Mouse (Mus musculus): ENCODE data around the gene Krt81.

Gene Krt81

GRCm38 (mm10) chr15:101463651-101464050 lies at the start of gene Krt81:
TSS of gene Krt81 (minus strand) at chr15:101463751.
- no peak for DNase-seq (ENCODE audit: extremely low spot score, low spot score)

DNA sequence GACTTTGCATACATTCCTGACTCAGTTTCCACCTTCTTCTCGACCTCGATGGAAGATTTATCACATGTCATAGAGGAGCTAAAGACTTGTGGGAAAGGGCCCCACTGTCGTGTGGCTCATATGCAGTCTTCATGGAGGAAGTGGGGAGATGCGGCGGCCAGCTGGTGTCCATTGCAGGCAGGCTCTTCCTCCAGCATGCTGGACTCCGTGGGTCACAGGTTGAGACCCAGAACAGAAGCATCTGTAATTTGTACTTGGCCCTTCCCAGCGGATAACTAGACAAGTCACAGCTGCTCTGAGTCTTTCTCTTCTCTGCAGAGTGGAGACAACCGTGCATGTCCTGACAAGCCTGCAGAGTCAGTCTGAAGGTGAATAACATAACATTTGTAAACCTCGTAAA lies 44.7 kb upstream of the Krt81 start:
- DNase-seq (ENCODE audit: extremely low spot score, low spot score), result no peak

DNA sequence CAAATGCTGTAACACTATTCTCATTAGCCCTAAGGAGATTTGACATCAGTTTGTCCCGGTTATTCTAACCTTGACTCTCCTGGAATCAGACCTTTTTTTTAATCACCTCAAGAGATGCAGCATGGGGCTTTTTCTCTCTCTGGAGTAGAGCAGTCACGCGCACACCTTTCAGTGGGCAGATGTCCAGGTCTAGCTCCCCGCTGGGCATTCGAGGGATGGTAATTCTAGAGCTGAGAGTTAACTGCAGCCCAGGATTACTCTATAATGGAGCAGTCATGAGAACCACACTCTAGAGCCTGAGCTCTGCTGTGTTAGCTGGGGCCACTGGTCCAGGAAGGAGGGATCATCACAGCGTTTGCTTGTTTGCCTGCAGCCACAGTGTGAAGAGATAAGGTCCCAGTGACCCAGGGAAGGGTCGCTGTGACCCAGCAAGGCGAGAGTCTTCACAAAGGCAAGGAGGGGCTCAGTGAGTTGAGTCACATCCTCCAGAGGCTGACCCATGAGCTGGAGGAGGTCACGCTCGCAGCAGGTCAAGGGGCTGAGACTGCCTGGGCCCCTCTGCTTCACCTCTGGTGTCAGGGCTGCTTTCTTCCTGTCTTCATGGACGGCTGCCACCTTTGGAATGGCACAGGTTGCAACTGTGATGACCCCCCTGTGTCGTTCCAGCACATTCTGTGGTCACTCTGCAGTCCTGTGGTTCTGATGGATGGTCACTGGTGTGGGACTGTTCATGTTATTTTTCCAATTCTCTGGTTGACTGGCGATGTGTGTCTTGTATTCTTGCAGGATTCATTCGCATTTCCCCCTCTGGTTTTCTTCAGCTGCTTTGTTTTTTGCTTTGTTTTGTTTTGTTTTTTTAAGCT lies 43.6 kb upstream of the Krt81 start:
- no peak for DNase-seq (ENCODE audit: extremely low spot score, low spot score)

- DNase-seq (ENCODE audit: extremely low spot score, low spot score), result no peak
Observed at GRCm38 (mm10) chr15:101497181-101497580, 33.6 kb upstream of the Krt81 start.

DNA sequence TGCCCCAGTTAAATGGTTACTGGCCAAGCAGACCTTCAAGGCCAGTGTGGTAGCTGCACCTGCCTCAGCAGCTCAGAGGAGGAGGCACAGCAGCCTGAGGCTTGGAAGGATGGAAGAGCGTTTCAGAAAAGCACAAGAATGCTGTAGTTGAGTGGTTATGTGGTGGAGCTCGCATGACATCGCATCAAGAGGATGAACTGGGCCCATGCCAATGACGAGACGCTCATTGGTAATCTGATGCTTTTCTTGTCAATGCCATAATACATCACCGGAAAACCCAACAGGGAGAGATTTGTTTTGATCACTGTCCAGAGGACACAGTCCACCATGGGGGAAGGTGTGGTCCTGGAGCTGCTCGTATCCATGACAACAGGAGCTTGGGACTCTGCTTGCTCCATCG lies 31.7 kb upstream of the Krt81 start:
- no peak for DNase-seq (ENCODE audit: extremely low spot score, low spot score)

GRCm38 (mm10) chr15:101494203-101494602 lies 30.7 kb upstream of the Krt81 start:
- DNase-seq (ENCODE audit: extremely low spot score, low spot score), result no peak

GRCm38 (mm10) chr15:101493713-101494112 lies 30.2 kb upstream of the Krt81 start:
- DNase-seq (ENCODE audit: extremely low spot score, low spot score), result no peak

- DNase-seq (ENCODE audit: extremely low spot score, low spot score), result no peak
Observed at GRCm38 (mm10) chr15:101492718-101493117, 29.2 kb upstream of the Krt81 start.

DNA sequence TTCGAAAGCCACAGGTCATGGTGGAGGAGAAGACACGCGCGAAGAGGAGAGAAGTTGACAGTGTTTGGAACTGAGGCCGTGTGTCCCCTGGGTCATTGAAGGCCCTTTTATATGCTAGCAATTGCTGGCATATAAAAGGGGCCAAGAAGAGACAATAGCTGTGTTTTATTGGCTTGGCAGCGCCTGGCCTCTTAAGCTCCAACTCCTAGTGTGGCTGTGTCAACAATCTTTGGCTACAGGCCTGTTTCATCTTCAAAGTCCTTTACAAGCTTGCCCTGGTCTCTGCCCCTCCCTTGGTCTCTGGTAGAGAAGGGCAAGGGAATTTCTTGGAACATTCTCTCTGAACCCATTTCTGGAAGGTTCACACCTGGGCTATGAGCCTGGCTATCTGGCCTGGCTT lies 27.9 kb upstream of the Krt81 start, which contains the start of gene Krt83:
TSS of gene Krt83 (minus strand) at position 82 of the 400 bp plus-strand sequence.
- DNase-seq (ENCODE audit: extremely low spot score, low spot score), result no peak

GRCm38 (mm10) chr15:101485911-101486635 lies 22.5 kb upstream of the Krt81 start:
- DNase-seq (ENCODE audit: extremely low spot score, low spot score), result no peak

- no peak for DNase-seq (ENCODE audit: extremely low spot score, low spot score)
Observed at GRCm38 (mm10) chr15:101484939-101485338, 21.4 kb upstream of the Krt81 start.

DNA sequence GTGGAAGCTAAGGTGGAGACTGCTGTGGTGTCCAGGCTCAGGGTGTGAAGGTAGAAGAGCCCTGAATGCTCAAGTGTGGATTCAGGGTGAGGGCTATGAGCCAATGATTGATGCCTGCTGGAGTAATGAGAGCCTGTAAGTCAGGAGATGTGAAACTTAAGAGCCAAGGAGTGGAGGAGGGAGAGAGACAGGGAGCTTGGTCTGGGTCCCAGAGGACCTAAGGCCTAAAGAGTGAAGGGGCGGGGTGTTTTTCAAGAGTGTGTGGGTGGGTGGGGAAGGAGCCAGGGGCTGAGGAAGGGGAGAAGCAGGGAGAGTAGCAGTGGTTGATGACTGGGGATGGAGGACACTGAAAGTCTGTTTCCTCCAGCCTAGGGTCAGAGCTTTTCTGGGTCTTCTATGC lies 20.1 kb upstream of the Krt81 start:
- no peak for DNase-seq (ENCODE audit: extremely low spot score, low spot score)

- DNase-seq (ENCODE audit: extremely low spot score, low spot score), result no peak
Observed at GRCm38 (mm10) chr15:101482056-101482455, 18.5 kb upstream of the Krt81 start.

DNA sequence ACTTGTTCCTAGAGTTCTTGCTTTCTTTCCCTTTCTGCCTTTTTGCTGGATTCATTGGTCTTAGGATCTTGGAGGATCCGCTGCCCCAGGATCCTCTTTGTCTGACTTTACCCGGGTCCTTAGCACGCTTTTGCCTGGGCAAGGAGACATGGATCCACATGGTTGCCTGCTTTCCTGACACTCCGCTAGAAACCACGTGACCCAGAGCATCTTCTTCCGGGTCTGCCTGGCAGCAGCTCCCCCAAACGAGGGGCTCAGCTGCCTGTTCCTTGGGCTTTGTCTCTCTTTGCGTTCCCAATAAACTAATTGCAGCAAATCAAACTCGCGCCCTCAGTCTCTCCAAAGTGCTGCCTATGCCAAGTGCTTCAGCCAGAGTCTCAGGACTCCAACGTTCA lies 16.1 kb upstream of the Krt81 start:
- DNase-seq (ENCODE audit: extremely low spot score, low spot score), result peak; percentile 31

- peak; percentile 68 for DNase-seq (ENCODE audit: extremely low spot score, low spot score)
Observed at GRCm38 (mm10) chr15:101479007-101479665, 15.6 kb upstream of the Krt81 start.

GRCm38 (mm10) chr15:101472952-101473528 lies 9.5 kb upstream of the Krt81 start, which contains the start of gene Krt86:
TSS of gene Krt86 (plus strand) at chr15:101473478.
- DNase-seq (ENCODE audit: extremely low spot score, low spot score), result peak; percentile 46

GRCm38 (mm10) chr15:101469093-101469492 lies 5.5 kb upstream of the Krt81 start:
- no peak for DNase-seq (ENCODE audit: extremely low spot score, low spot score)

- DNase-seq (ENCODE audit: extremely low spot score, low spot score), result peak; percentile 20
Observed at GRCm38 (mm10) chr15:101459283-101459682, 4.3 kb downstream of the Krt81 start.

DNA sequence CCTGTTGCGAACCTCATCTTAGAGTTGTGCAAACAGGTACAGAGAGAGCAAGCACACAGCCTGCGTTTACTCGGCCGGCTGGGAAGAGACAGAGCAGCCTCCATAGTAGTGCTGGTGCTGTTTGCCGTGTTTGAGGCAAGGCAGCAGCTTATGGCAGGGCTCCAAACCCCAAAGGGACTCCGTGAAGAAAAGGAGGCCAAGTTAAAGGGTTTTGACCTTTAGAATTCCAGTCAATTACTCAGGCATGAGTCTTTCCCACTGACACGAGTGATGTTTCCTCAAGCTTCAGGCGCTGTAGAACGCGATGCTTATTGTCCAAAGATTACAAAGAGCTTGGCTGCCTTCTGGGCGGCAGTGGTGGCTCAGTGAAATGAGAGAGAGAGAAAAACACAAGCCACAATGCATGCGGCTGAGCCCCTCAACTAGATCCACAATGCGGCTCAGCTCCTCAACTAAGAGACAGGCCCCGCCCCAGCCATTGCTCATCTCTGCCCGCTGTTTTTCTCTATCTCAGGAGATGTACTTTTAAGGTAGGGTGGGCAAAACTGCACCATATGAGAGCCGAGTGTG lies 5.1 kb downstream of the Krt81 start:
- no peak for DNase-seq (ENCODE audit: extremely low spot score, low spot score)

DNA sequence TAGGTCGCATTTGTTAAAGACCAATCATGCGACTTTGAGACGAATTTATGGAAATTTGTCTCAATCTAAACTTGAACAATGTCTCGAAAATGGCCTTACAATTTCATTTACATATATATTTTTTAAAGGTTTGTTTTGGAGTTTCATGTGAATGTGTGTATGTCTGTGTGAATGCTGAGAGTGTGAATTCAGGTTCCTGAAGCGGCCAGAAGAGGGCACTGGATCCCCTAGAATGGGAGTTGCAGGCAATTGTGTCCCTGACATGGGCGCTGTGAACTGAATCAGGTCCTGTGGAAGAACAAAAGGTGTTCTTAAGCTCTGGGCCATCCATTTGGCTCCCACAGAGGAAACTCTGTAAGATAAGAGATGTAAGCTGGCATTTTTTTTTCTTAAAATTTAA lies 7.7 kb downstream of the Krt81 start:
- DNase-seq (ENCODE audit: extremely low spot score, low spot score), result no peak

- DNase-seq (ENCODE audit: extremely low spot score, low spot score), result no peak
Observed at GRCm38 (mm10) chr15:101455292-101455691, 8.3 kb downstream of the Krt81 start.
